Mouse (Mus musculus) natural killer cell, adult 2 months (primary cell): ENCODE results near the gene 1700109H08Rik.
A peak's percentile ranks its signal among the peaks of the same experiment; 100 is the strongest.
"Not testable (repeated sequence)": the region's sequence is repeated elsewhere in the genome, so short reads cannot be mapped to it uniquely, and the experiment has no call there.

Experiments
- DNase-seq, 2 experiments: peaks; one replicate each; pipeline ENCODE4 v3.0.0; 2022; ENCODE audit warnings: low spot score in 2 of 2

The 1700109H08Rik gene

DNA sequence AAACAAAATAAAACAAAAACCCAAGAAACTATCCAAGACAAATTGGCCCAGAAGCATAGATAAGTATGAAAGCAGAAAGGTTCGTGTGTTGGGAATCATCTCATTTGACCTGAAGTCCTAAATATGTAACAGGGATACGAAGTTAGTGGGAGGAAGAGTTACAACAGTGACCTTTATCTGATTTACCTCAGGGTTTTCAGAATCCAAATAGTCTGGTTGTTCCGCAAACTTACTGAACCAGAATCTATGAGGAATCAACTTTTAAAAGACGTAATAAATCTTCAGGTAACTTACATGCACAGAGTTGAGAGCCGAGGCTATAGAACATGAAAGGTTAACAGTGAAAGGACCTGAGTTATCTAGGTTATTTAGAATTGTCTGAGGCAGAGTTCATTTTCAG lies 27.4 kb downstream of the 1700109H08Rik start:
- no peak for DNase-seq

DNA sequence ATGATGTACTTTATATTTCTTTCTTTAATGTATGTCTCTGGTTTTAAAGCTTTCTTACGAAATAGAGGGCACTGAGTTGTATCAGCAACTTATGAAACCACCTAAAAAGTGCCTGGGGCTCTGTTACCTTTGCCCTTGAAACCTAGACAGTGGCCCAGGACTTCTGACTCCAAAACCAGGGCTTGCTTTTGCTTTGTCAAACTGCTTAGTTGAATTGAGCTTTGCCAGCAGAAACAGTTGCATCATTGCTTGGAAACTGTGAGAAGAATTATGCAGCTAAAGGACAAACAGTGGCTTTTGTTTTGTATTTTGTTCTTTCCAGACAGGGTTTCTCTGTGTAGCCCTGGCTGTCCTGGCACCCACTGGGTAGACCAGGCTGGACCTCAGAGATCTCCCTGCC lies 28.9 kb downstream of the 1700109H08Rik start:
- no peak for DNase-seq

DNA sequence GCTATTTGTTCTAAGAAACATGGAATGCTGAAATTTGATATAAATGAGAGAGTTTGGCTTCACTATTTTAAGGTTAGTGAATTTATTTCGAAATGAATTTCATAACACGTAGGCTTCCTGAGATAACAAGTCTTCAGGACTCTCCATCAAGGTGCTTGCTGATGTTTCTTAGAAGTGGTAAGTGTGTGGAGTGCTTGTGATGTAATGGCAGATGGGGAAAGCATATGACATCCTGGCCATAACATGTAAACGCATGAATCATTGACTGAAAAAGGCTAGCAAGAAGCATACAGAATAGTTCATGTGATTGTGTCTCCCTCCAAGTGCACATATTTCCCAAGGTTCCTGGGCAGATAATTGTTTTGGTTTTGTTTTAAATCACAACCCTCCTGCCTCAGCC lies 29.4 kb downstream of the 1700109H08Rik start:
- DNase-seq: no peak

DNA sequence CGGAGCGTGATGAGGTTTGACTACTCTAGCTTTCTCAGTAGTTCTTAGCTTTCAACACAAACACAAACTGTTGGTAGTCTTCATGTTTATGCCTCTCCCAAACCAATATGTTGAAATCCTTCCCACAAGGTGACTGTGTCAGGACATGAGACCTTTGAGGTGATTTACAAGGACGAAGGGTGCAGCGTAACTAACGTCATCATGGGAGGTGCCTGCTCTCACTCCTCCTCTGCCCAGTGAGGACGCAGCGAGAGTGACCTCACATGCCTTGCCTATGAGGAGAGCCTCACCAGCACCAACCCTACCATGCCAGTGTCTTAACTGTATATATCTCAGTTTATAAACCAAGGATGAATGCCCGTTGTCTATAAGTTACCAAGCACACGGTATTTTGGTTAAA lies 35.7 kb downstream of the 1700109H08Rik start:
- DNase-seq: no peak

DNA sequence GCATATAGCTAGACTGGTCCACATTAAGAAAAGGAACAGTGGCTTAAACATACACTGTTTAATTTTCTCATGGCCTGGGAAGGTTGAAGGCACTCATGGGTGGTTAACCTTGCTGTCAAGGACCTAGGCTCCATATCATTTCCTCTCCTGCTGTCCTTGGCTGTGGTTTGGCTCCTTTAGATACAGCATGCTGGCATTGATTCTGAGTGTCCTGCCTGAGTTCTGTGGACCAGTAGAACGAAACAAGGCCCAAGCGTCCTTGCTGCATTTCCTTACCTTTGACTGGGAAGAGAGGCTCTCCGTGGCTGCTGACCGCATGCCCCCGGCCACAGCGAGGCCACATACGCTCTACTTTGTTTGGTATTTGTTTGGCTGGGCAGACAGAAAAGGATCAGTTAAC lies 37.9 kb downstream of the 1700109H08Rik start:
- DNase-seq: no peak

DNA sequence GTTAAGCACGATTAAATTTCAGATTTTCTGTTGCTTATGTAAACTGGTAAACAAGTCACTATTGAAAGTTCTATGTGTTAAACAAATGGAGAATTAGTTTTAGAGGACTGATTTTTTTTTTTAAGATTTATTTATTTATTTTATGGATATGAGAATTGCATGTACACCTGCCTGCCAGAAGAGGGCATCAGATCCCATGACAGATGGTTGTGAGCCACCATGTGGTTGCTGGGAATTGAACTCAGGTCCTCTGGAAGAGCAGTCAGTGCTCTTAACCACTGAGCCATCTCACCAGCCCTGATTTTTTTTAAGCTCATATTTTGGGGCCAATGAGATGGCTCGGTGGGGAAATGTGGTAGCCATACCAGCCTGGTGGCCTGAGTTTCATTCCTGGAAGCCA lies 40.5 kb downstream of the 1700109H08Rik start:
- DNase-seq: not testable (repeated sequence)

DNA sequence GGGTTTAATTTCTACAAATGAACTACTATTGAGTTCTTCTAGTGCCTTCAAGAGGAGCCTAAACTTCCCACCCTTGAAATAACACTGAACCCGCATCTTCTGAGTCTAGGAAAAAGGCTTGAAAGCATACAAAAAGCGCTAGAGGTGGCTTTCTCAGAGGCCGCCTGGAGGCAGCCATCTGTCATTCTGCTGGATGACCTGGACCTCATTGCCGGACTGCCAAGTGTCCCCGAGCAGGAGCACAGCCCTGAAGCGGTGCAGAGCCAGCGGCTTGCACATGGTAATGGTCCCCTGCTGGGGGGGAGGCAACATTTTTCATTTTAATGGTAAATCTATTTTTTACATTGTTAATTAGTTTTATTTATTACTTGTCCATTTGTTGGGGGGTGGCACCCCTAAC lies 49.1 kb downstream of the 1700109H08Rik start:
- DNase-seq: no peak

DNA sequence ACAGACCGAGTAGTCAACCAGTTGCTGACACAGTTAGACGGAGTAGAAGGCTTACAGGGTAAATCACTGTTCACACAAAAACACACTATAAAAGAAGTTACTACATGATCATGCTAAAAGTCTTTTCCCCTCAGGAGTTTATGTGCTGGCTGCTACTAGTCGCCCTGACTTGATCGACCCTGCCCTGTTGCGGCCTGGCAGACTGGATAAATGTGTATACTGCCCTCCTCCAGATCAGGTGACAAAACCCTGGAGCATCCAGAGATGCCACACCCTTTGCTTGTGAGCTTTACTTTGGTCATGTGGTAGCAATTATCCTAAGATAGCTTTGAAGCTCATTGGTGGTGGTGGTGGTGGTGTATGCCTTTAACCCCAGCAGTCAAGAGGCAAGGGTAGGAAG lies 58.7 kb downstream of the 1700109H08Rik start:
- DNase-seq: no peak

DNA sequence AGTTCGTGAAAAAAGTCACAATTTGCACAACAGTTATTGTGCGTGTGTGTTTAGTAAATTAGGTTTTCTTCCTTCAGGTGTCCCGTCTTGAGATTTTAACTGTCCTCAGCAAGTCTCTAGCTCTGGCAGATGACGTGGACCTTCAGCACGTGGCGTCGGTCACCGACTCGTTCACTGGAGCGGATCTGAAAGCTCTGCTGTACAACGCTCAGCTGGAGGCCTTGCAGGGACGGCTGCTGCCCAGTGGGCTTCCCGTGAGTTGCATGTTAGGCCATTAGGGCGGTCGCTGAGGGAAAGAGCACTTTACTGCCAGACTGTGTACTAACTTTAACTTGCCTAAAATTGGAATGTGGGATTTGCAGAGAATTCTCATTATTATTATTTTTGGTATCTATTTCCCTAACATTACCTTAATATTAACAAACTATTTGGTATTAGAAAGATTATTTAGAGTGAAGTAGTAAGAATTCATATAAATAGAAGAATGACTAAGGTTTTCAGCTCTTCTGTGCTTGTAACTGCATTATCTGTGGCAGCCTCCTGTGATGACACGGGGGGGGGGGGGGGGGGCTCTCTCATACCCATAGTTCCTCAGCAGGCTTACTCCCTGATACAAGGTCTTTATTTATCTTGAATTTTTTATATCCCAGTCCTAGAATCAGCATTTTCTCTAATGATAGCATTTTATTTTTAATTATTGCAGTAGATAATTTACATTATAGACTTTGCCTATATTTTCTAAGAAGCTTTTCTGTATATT lies 60.3 kb downstream of the 1700109H08Rik start:
- DNase-seq: no peak

DNA sequence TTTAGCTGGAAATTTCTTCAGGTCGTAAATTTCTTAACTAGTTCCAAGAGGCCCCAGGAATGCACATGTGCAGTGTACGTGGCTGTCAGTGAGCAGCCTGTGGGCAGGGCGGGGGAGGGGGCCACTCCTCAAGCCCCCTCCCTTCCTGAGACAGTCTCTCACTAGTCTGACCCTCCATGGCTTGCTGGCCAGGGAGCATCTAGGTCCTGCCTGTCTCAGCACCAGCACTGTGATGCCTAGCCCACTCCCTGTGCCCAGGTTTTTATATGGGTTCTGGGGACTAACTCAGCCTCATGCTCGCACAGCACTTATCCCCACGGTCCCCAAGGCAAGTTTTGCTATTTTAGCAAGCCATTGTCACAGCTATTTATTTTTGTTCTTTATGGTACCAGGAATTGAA lies 60.9 kb downstream of the 1700109H08Rik start:
- DNase-seq: no peak

DNA sequence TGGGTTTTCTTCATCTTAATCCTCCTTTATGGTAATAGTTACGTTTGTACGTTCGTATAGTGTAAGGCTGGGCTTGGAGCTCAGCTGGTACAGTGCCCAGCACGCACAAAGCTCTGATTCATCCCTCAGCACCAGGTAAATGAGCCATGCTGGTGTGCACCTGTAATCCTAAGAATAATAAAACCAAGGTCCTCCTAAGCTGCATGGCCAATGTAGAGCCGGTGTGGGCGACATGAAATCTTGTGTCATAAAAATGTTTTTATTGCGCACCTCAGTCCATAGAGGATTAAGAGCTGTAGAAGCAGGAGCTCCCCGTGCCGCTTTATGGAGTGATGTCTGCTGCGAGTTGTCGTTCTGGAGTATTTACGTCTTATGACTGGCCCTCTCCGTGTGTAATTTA lies 61.9 kb downstream of the 1700109H08Rik start:
- DNase-seq: no peak

DNA sequence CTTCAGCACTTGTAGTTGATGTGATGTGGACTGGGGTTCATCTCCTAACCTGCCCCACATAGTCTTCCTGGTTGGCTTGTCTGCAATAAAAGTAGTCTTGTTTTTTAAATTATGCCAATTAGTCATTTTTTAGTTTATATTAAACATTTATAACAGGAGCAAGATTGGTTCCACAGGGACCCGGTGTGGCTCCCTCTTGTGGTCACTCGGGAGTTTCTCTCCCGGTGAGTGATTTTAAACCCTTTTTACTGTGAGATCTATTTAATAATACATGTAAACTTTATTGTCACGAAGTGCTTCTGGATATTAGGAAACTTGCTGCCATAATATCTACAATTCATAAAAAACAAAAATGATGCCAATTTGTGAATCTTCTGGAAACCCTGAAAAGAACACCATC lies 62.6 kb downstream of the 1700109H08Rik start:
- DNase-seq: peak in 1 of 2 experiments; percentile 12
